ENCODE assay signal across 10 mouse cellular contexts in genomic region chr10:75032395-75032794, GRCm38 (mm10). TPM values are rescaled to one million over a fixed set of nuclear protein-coding genes. Genes with fewer than 3 reads are reported as not detected.
DNase-seq lines count a peak whose midpoint lies in the region; ATAC-seq and TF ChIP-seq lines count a peak whose summit lies in the region.
"Had no signal": no experiment of that assay in that cellular context is flagged by ENCODE, and none has a peak within 500 bp of the region (broad histone marks: within the 10 kb centered on the region; RNA-seq: fewer than 3 reads in every experiment).

Gene Rsph14 (minus strand): TSS chr10:75032586.

- H3K4me1 ChIP-seq in heart, embryonic 12.5 days (replicated peaks): peaks cover 12% of the 10 kb centered on the region
- peaks cover 3% of the 10 kb centered on the region for H3K4me1 ChIP-seq in cortical plate, adult 2 months (ENCODE audit: control insufficient read depth, insufficient read depth, low read length)
- H3K4me1 ChIP-seq in limb, embryonic 14.5 days (ENCODE audit: control insufficient read depth, insufficient read depth, low read length): peaks cover 17% of the 10 kb centered on the region

- no peak within 1 kb of the TSS for H3K4me3 ChIP-seq in heart, embryonic 12.5 days
- peak within 1 kb of the TSS; percentile 24; the same call in 1 of the 2 replicates for H3K4me3 ChIP-seq in cortical plate, adult 2 months (ENCODE audit: insufficient read depth, low read length)
- no peak within 1 kb of the TSS for H3K4me3 ChIP-seq in limb, embryonic 14.5 days (replicated peaks; ENCODE audit: low read length)

- TF ChIP-seq POLR2A in cortical plate, adult 2 months (IDR thresholded peaks at IDR 0.05; ENCODE audit: extremely low read depth, insufficient read depth, low read length): no peak
- TF ChIP-seq POLR2A in limb, embryonic 14.5 days (IDR thresholded peaks at IDR 0.05; ENCODE audit: borderline replicate concordance, extremely low read depth, insufficient read depth, insufficient read length): no peak

- 41% methylated on average over 10 of the region's 10 CpGs for WGBS in heart, embryonic 12.5 days
- 25% methylated on average over 10 of the region's 10 CpGs for WGBS in limb, embryonic 14.5 days

- no peak for ATAC-seq in heart, embryonic 12.5 days (ENCODE audit: insufficient number of reproducible peaks, low FRiP score)
- ATAC-seq in limb, embryonic 14.5 days (ENCODE audit: low FRiP score, low read depth): no peak

- no peak within 1 kb of the TSS for H3K9ac ChIP-seq in heart, embryonic 12.5 days
- H3K9ac ChIP-seq in limb, embryonic 14.5 days (ENCODE audit: low read depth, low read length, severe bottlenecking): no peak within 1 kb of the TSS

- no peaks in the 10 kb centered on the region for H3K27me3 ChIP-seq in heart, embryonic 12.5 days (replicated peaks)
- no peaks in the 10 kb centered on the region for H3K27me3 ChIP-seq in limb, embryonic 14.5 days (ENCODE audit: control insufficient read depth, insufficient read depth, low read length)

- DNase-seq in heart, adult 18-20 months: peak; percentile 73 to 81
- peak; percentile 37 to 74 for DNase-seq in gastrocnemius, adult 8-10 months (ENCODE audit: low spot score in 2 of 2)
- peak; percentile 90 for DNase-seq in kidney, postnatal 14 days
- peak; percentile 64 for DNase-seq in limb, embryonic 14.5 days (ENCODE audit: low spot score)
- DNase-seq in ovary, postnatal 10 days (ENCODE audit: low spot score): peak; percentile 45
- no peak for DNase-seq in T-cell, adult 2 months (ENCODE audit: low spot score)

- H3K27ac ChIP-seq in heart, embryonic 12.5 days (ENCODE audit: poor library complexity, severe bottlenecking): no peak within 1 kb of the TSS
- no peak within 1 kb of the TSS for H3K27ac ChIP-seq in cortical plate, adult 2 months (ENCODE audit: insufficient read depth, low read length)
- no peak within 1 kb of the TSS for H3K27ac ChIP-seq in limb, embryonic 14.5 days (replicated peaks; ENCODE audit: low read depth, low read length)

- H3K36me3 ChIP-seq in heart, embryonic 12.5 days: no peaks in the 10 kb centered on the region
- no peaks in the 10 kb centered on the region for H3K36me3 ChIP-seq in limb, embryonic 14.5 days (ENCODE audit: control insufficient read depth, insufficient read depth, low read length)

- TF ChIP-seq CTCF in cortical plate, adult 2 months (IDR thresholded peaks at IDR 0.05; ENCODE audit: extremely low read depth, insufficient read depth, low read length): no peak

- no peak within 1 kb of the TSS for H3K4me2 ChIP-seq in heart, embryonic 12.5 days
- H3K4me2 ChIP-seq in limb, embryonic 14.5 days (replicated peaks; ENCODE audit: low read depth, low read length, severe bottlenecking): peak within 1 kb of the TSS; percentile 20; the same call in 1 of the 2 replicates

- no peaks in the 10 kb centered on the region for H3K9me3 ChIP-seq in heart, embryonic 12.5 days (replicated peaks)
- no peaks in the 10 kb centered on the region for H3K9me3 ChIP-seq in limb, embryonic 14.5 days (ENCODE audit: control insufficient read depth, low read length)

RNA-seq across cellular contexts. Expression of gene Rsph14, which starts in this region (rescaled TPM):
- not detected for total RNA-seq in heart, adult 18-20 months (2021)
- polyA plus RNA-seq in heart, embryonic 12.5 days (2016; fragmentation: Nextera tagmentation; extraction: Ambion mirVana): not detected in 2 replicates
- 0.17 and 0.21 TPM in 2 replicates for polyA plus RNA-seq in cortical plate, adult 2 months (2012; rRNA removed)
- not detected for total RNA-seq in gastrocnemius, adult 8-10 months (2022)
- polyA plus RNA-seq in limb, embryonic 14.5 days (2012; rRNA removed): not detected in 2 replicates
- polyA plus RNA-seq in limb, embryonic 14.5 days (2014; fragmentation: Nextera tagmentation; extraction: Ambion mirVana): not detected in 2 replicates
- polyA plus RNA-seq: C2C12; small intestine, adult 2 months had no signal

Comparison
In these comparisons a context has a peak if more than half of its experiments do, and no peak if none do; other contexts are left out.
1. Peak in DNase-seq in heart, adult 18-20 months; RNA of the gene not detected or under 1 TPM.
2. Peak in DNase-seq in gastrocnemius, adult 8-10 months; RNA of the gene not detected or under 1 TPM.
3. Peak in DNase-seq and H3K4me2 ChIP-seq in limb, embryonic 14.5 days; RNA of the gene not detected or under 1 TPM.